Mouse (Mus musculus): ENCODE results near the gene Vmn1r239-ps.
"Not testable (repeated sequence)": the region's sequence is repeated elsewhere in the genome, so short reads cannot be mapped to it uniquely, and the experiment has no call there.

The Vmn1r239-ps gene

GRCm38 (mm10) chrX:147453610-147454009 is at the start of gene Vmn1r239-ps:
Gene Vmn1r239-ps (minus strand): TSS chrX:147453710.
- not testable (repeated sequence) for DNase-seq (ENCODE audit: low read depth, low spot score)

DNA sequence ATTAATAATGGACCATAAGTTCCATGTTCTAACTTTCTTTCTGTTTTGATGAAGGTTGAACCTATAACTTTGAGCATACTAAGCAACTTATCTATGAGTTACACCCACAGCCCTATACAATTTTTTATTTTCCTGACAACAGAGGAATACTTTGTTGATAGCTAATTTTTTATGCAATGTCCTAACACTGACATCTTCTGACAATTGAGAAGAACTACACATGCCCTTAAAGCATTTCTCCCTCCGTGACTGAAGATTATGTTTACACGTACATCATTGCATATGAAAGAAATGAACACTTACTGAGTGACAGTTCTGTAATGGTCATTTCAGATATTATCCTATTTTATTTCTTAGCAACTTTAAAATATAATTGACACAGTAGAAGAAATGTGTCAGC is 36.0 kb upstream of the Vmn1r239-ps start:
- no peak for DNase-seq (ENCODE audit: low read depth, low spot score)

GRCm38 (mm10) chrX:147443386-147443785 is 10.1 kb downstream of the Vmn1r239-ps start:
- no peak for DNase-seq (ENCODE audit: low read depth, low spot score)

GRCm38 (mm10) chrX:147435400-147435799 is 18.1 kb downstream of the Vmn1r239-ps start:
- DNase-seq (ENCODE audit: low read depth, low spot score) = no peak

DNA sequence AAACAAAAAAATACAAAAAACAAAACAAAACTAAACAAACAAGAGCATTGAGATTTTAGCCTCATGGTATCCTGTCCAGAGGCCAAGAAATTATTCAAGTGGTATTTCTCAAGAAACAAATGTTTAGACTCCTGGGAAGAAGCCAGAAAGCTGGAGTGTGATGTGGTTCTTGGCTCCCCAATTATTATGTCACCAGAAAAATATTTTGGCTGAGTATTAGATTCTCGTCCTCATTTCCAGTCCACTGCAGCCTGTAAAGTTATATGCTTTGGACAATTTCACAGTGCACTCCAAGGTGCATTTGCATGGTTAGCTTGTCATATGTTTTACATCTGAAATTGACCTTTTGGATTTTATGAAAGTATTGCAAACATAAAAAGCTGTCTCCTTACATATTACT is 23.8 kb downstream of the Vmn1r239-ps start:
- no peak for DNase-seq (ENCODE audit: low read depth, low spot score)

GRCm38 (mm10) chrX:147429129-147429528 is 24.4 kb downstream of the Vmn1r239-ps start, which contains the start of gene Il13ra2:
Gene Il13ra2 (minus strand): TSS chrX:147429192.
- DNase-seq (ENCODE audit: low read depth, low spot score) = no peak
